Mouse (Mus musculus): ENCODE data around the gene Gnat2.

DNA sequence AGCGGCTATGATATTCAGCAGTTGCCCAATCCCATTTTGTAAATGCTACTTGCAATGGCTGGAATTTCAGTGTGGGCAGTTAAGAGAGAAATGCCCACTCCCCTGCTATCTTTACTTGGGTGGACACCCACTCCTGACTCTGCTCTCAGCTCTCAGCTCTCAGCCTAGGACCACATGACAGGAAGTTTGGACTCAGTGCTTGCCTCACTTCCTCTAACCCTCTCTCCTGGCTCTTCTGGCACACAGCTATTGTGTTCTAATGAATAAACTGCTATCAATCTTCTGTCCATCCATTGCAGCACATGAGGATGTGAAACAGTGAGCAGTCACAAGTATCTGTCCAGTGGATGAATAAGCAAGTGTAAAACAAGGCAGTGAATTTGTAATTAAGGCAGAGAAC is 39.9 kb downstream of the Gnat2 start:
- TF ChIP-seq CTCF (IDR thresholded peaks at IDR 0.05; ENCODE audit: low read depth, low read length) = no peak
- TF ChIP-seq EP300 (IDR thresholded peaks at IDR 0.05; ENCODE audit: insufficient read depth, low read depth, low read length) = no peak

Data from ES-Bruce4 (cell line).